Mouse (Mus musculus) fibroblast of lung, adult 2 months (primary cell): ENCODE data around the gene Dlg2.

Experiments
- DNase-seq: peaks from one replicate; pipeline ENCODE4 v3.0.0-alpha.2; 2011; ENCODE audit warnings: low read depth

Dlg2 gene

DNA sequence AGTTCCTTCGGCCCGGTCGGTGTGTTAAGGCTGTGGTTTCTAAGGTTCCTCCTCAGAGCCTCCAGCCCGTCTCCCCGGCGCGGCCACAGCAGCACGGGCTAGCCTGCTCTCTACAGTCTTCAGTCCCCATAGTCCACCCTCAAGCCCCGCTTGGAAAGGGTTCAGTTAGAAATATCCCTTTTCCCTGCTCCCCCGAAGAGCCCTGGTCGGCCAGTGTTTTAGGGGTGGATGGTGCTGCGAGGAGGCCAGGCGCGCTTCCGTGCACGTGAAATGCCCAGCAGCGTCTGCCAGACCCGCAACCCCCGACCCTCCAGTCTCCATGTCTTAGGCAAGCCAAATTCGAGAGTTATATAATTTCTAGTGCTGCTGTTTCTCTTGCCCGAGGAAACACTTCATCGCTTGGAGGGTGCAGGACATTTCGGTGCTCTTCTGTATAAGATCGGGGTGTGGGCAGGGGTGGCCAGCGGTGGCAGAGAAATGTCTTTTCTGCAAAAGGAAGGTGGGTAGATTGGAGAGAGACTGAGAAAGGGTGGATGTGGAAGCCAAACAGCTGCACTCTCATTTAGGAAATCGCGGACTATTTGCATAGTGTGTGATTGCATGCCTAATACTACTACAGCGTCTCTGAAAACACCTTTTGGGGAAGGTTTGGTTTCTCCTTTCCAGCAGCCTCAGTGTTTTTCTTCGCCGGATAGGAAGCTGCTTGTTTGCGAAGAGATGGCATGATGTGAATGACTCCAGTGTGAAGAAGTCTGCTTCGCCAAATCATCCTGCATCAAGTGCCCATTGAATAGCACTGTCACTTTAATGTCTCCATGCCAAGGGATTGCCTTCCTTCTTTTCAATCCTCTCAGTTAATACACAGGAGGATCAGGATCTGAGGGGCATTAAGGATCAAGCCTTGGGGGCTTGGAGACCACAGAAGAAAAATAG, at the start of gene Dlg2:
Gene Dlg2, plus strand, starts transcription at position 360 of the 933 bp plus-strand sequence.
- no peak for DNase-seq

- DNase-seq, result no peak
Observed at GRCm38 (mm10) chr7:90427006-90427405, 49.5 kb upstream of the Dlg2 start.

GRCm38 (mm10) chr7:90432221-90432620, 44.3 kb upstream of the Dlg2 start:
- no peak for DNase-seq

GRCm38 (mm10) chr7:90440044-90440443, 36.4 kb upstream of the Dlg2 start:
- DNase-seq, result no peak

- DNase-seq, result no peak
Observed at GRCm38 (mm10) chr7:90442070-90442469, 34.4 kb upstream of the Dlg2 start.

DNA sequence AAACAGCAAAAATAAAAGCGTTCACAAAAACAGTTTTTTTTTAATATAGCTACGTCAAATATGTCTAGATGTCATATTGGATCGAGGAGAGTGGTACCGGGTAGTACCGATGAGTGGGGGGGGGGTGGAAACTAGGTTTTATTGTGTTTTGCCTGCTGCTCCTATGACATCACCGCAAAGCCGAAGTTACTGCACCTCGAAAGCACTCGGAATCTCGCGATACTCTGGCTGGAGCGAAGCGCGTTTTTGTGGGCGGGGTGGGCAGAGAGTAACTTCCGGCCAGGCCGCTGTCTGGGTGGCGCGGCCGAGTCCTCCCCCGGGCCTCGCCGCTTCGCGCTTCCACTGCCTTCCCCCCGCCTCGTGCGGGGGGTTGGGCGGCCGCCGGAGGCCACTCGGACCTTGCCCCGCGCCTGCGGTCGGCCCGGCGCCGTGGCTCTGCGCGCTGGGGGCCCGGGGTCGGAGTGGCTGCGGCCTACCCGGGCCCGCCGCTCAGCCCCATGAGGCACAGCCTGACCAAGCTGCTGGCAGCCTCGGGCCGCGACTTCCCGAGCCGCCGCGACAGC, 33.9 kb upstream of the Dlg2 start, which contains the start of gene Crebzf:
Gene Crebzf, plus strand, starts transcription at position 212 of the 563 bp plus-strand sequence.
- peak; percentile 95 for DNase-seq

DNA sequence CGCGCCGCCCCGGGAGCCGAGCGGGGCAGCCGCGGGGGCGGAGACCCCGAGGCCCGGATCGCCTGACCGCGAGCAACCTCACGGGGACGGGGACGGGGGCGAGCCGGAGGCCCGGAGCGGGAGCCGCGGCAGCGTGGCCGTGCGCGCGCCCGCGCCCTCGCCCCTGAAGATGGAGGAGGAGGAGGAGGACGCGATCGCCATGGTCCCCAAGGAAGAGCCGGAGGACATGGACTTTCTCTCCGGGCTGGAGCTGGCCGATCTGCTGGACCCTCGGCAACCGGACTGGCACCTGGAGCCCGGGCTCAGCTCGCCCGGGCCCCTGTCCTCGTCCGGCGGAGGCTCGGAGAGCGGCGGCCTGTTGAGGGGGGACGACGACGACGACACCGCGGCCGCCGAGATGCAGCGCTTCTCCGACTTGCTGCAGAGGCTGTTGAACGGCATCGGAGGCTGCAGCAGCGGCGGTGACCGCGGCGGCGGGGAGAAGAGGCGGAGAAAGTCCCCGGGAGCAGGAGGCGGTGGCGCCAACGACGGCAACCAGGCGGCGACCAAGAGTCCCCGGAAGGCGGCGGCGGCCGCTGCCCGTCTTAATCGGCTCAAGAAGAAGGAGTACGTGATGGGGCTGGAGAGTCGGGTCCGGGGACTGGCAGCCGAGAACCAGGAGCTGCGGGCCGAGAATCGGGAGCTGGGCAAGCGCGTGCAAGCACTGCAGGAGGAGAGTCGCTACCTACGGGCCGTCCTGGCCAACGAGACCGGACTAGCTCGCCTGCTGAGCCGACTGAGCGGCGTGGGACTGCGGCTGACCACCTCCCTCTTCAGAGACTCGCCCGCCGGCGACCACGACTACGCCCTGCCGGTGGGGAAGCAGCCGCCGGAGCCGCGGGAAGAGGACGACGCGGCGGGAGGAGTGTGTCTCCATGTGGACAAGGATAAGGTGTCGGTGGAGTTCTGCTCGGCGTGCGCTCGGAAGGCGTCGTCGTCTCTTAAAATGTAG, 33.1 kb upstream of the Dlg2 start:
- no peak for DNase-seq

GRCm38 (mm10) chr7:90444206-90444605, 32.3 kb upstream of the Dlg2 start:
- no peak for DNase-seq

- no peak for DNase-seq
Observed at GRCm38 (mm10) chr7:90456149-90456844, 20.2 kb upstream of the Dlg2 start.

GRCm38 (mm10) chr7:90456845-90457468, 19.5 kb upstream of the Dlg2 start, which contains the start of gene Tmem126a:
TSS of gene Tmem126a (minus strand) at chr7:90457229.
- DNase-seq, result peak; percentile 82

- no peak for DNase-seq
Observed at GRCm38 (mm10) chr7:90457517-90457916, 19.0 kb upstream of the Dlg2 start.

DNA sequence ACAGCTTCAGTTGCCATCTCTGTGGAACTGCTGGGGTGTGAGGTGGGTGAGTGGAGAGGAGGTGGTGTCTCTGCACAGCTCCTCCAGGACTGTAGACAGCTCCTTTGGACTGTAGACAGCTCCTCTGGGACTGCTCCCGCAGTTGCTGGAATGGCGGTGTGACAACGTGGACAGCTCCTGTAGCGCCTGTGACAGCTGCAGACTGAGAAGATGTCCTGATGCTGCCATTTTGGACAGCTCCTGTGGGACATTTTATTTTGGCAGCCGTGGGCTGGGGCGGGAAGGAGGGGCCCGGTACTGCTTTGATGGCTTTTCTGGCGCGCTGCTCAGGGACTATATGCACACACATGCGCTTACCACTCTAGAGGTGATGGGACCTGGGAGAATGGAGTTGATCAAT, 16.1 kb upstream of the Dlg2 start:
- DNase-seq, result no peak

DNA sequence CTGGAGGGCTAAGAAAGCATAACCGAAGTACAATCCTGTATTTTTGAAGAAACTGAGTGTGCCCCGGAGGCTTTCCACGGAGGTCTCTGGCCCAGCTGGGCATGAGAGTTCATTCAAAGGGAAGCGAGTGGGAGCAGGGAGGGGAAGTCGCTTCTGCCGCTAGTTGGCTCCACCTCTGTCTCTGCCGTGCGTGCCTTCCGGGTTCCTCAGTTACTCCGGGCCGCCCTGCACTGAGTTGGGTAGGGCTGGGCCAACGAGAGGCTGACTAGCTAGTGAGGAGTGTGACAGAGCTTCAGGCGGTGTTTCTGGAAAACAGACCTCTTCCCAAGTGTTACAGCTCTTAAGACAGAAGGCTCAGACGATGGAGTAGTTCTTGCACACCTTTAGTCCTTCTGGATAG, 15.5 kb upstream of the Dlg2 start:
- DNase-seq, result no peak

- DNase-seq, result no peak
Observed at GRCm38 (mm10) chr7:90461441-90461840, 15.0 kb upstream of the Dlg2 start.

DNA sequence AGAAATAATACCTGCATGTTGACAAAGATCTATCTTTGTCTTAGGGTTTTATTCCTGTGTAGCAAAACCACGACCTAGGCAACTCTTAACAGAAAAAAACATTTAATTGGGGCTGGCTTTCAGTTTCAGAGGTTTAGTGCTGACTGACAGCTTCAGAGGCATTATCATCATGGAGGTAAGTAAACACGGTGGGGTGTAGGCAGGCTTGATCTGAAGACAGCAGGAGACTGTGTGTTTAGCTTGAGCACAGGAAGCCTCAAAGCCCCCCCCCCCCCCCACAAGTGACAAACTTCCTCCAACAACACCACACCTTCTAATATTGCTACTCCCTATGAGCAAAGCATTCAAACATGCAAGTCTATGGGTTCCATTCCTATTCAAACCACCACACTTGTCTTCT, 3.0 kb upstream of the Dlg2 start:
- no peak for DNase-seq

DNA sequence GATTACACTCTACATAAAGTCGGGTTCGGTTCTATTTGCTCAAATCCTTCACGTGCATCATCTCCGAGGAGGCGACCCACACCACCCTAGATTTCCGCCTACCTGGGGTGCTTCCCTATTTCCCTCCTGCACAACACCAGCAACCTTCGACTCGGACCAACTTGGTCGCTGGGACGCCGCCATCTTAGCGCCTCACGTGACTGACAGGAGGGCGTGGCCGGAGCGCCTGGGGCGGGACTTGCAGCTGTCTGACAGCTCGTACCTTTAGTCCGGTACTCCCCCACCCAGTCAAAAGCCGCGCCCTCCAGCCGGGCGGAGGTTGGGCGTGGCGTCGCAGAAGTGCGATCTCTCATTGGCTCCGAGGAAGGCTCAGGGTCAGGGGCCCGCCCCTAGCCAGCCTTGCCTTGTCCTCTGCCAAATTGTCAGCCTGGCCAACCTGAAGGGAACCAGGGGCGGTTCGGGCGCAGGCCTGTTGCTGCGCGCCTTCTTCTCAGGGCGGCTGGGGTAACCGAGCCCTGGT, 619 bp upstream of the Dlg2 start, which contains the start of gene Tmem126b:
Gene Tmem126b, minus strand, starts transcription at position 209 of the 520 bp plus-strand sequence.
- DNase-seq, result peak; percentile 99

- no peak for DNase-seq
Observed at GRCm38 (mm10) chr7:90482607-90483006, 6.1 kb downstream of the Dlg2 start.

- no peak for DNase-seq
Observed at GRCm38 (mm10) chr7:90508124-90508523, 31.7 kb downstream of the Dlg2 start.

DNA sequence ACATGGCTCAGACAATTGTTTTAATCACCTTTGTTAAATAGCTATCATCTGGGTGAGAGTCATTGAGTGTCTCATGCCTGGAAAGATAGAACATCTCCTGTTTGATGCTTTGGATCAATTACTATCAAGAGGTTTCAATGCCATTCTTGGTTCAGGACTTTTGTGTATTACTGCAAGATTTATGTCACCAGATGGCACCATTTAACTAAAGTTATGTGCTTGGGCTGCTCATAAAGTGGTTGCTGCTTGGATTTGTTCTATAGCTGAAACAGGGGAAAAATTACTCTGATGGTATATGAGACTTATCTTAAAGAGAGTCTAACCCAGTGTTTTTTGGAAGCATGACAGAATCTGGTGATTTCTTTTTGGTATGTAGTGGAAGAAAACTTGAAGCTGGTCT, 35.8 kb downstream of the Dlg2 start:
- no peak for DNase-seq
